8 mouse cellular contexts compared by ENCODE assay signal in genomic region chr15:6386961-6387728, GRCm38 (mm10). TPM values are rescaled to one million over a fixed set of nuclear protein-coding genes. Genes with fewer than 3 reads are reported as not detected.
DNase-seq lines count a peak whose midpoint lies in the region; ATAC-seq and TF ChIP-seq lines count a peak whose summit lies in the region.

No protein-coding gene starts in this region.

- H3K4me2 ChIP-seq in heart, postnatal 0 days (ENCODE audit: low read depth, low read length), result peak overlapping the region; percentile 64
- peak overlapping the region; percentile 59 for H3K4me2 ChIP-seq in liver, embryonic 12.5 days
- H3K4me2 ChIP-seq in stomach, embryonic 16.5 days (ENCODE audit: low read depth, low read length), result peak overlapping the region; percentile 64

- 9% methylated on average over 19 of the region's 19 CpGs for WGBS in heart, postnatal 0 days
- WGBS in liver, embryonic 12.5 days (ENCODE audit: insufficient replicate concordance), result 27% methylated on average over 19 of the region's 19 CpGs
- WGBS in stomach, embryonic 16.5 days, result 8% methylated on average over 19 of the region's 19 CpGs

- no peaks in the 10 kb centered on the region for H3K9me3 ChIP-seq in heart, postnatal 0 days (replicated peaks; ENCODE audit: control insufficient read depth, low read length)
- no peaks in the 10 kb centered on the region for H3K9me3 ChIP-seq in liver, embryonic 12.5 days (replicated peaks)
- H3K9me3 ChIP-seq in stomach, embryonic 16.5 days (replicated peaks; ENCODE audit: control insufficient read depth, low read length), result no peaks in the 10 kb centered on the region

- H3K36me3 ChIP-seq in heart, postnatal 0 days (replicated peaks; ENCODE audit: control insufficient read depth, insufficient read depth, low read length), result no peaks in the 10 kb centered on the region
- no peaks in the 10 kb centered on the region for H3K36me3 ChIP-seq in liver, embryonic 12.5 days
- H3K36me3 ChIP-seq in stomach, embryonic 16.5 days (ENCODE audit: control insufficient read depth, insufficient read depth, low read length), result no peaks in the 10 kb centered on the region

- no peak for TF ChIP-seq CTCF in cortical plate, adult 2 months (IDR thresholded peaks at IDR 0.05; ENCODE audit: extremely low read depth, insufficient read depth, low read length)
- TF ChIP-seq CTCF in heart, postnatal 0 days (IDR thresholded peaks at IDR 0.05; ENCODE audit: low read depth), result no peak

- no peak for TF ChIP-seq EP300 in heart, postnatal 0 days (IDR thresholded peaks at IDR 0.05; ENCODE audit: low read depth)

- no peak overlapping the region for H3K27ac ChIP-seq in cortical plate, adult 2 months (ENCODE audit: insufficient read depth, low read length)
- peak overlapping the region; percentile 61 for H3K27ac ChIP-seq in heart, postnatal 0 days (ENCODE audit: low read depth)
- no peak overlapping the region for H3K27ac ChIP-seq in liver, embryonic 12.5 days
- peak overlapping the region; percentile 29 for H3K27ac ChIP-seq in stomach, embryonic 16.5 days (ENCODE audit: low read length)

- no peaks in the 10 kb centered on the region for H3K27me3 ChIP-seq in heart, postnatal 0 days (ENCODE audit: control insufficient read depth, insufficient read depth, low read length)
- peaks cover 39% of the 10 kb centered on the region for H3K27me3 ChIP-seq in liver, embryonic 12.5 days (replicated peaks)
- no peaks in the 10 kb centered on the region for H3K27me3 ChIP-seq in stomach, embryonic 16.5 days (ENCODE audit: control insufficient read depth, insufficient read depth, low read length)

- peak overlapping the region; percentile 45 for H3K4me3 ChIP-seq in cortical plate, adult 2 months (ENCODE audit: insufficient read depth, low read length)
- H3K4me3 ChIP-seq in heart, postnatal 0 days (ENCODE audit: low read depth, low read length), result peak overlapping the region; percentile 60
- H3K4me3 ChIP-seq in liver, embryonic 12.5 days, result peak overlapping the region; percentile 43
- H3K4me3 ChIP-seq in stomach, embryonic 16.5 days (replicated peaks; ENCODE audit: low read length), result peak overlapping the region; percentile 57

- no peak for TF ChIP-seq POLR2A in cortical plate, adult 2 months (IDR thresholded peaks at IDR 0.05; ENCODE audit: extremely low read depth, insufficient read depth, low read length)

- no peaks in the 10 kb centered on the region for H3K4me1 ChIP-seq in cortical plate, adult 2 months (ENCODE audit: control insufficient read depth, insufficient read depth, low read length)
- H3K4me1 ChIP-seq in heart, postnatal 0 days (ENCODE audit: control insufficient read depth, insufficient read depth), result peaks cover 32% of the 10 kb centered on the region
- H3K4me1 ChIP-seq in liver, embryonic 12.5 days, result no peaks in the 10 kb centered on the region
- H3K4me1 ChIP-seq in stomach, embryonic 16.5 days (ENCODE audit: control insufficient read depth, insufficient read depth, low read length), result peaks cover 20% of the 10 kb centered on the region

- no peak for ATAC-seq in heart, postnatal 0 days (ENCODE audit: insufficient read depth, low read depth)
- no peak for ATAC-seq in liver, embryonic 12.5 days
- ATAC-seq in stomach, embryonic 16.5 days (ENCODE audit: insufficient read depth, low FRiP score), result no peak

- DNase-seq in heart, adult 18-20 months, result peak; percentile 15 to 53
- no peak for DNase-seq in heart, adult 8-10 months (ENCODE audit: low spot score)
- DNase-seq in heart, postnatal 0 days (ENCODE audit: low spot score), result no peak
- DNase-seq in ovary, postnatal 14 days (ENCODE audit: low spot score), result no peak
- DNase-seq in cerebellum, postnatal 36 days, result no peak

- H3K9ac ChIP-seq in heart, postnatal 0 days (replicated peaks; ENCODE audit: low read depth, low read length), result peak overlapping the region; percentile 46
- H3K9ac ChIP-seq in liver, embryonic 12.5 days, result no peak overlapping the region; the same call in 1 of the 2 replicates
- peak overlapping the region; percentile 72 for H3K9ac ChIP-seq in stomach, embryonic 16.5 days (ENCODE audit: low read length)

RNA-seq across cellular contexts. Expression of gene C9, which starts 58.0 kb away (rescaled TPM):
- not detected for total RNA-seq in heart, adult 18-20 months (2021)
- total RNA-seq in heart, adult 8-10 months (2022), result not detected
- polyA plus RNA-seq in cortical plate, adult 2 months (2012; rRNA removed), result not detected in 2 replicates
- total RNA-seq in heart, postnatal 0 days (2014; rRNA removed; ENCODE audit: low replicate concordance), result not detected in 2 replicates
- polyA plus RNA-seq in heart, postnatal 0 days (2015; fragmentation: Nextera tagmentation; extraction: Ambion mirVana), result not detected in 2 replicates
- polyA plus RNA-seq in liver, embryonic 12.5 days (2016; fragmentation: Nextera tagmentation; extraction: Ambion mirVana), result 0.10 and 0.25 TPM in 2 replicates
- polyA plus RNA-seq in stomach, embryonic 16.5 days (2015; fragmentation: Nextera tagmentation; extraction: Ambion mirVana), result 0.32 and 0.53 TPM in 2 replicates

Comparison
In these comparisons a context has a peak if more than half of its experiments do, and no peak if none do; other contexts are left out.
1. DNase-seq: peak in heart, adult 18-20 months (2 of 2); none in heart, adult 8-10 months (single experiment), heart, postnatal 0 days (single experiment), ovary, postnatal 14 days (single experiment) and cerebellum, postnatal 36 days (0 of 2).
2. H3K27ac ChIP-seq: peak in heart, postnatal 0 days (single experiment) and stomach, embryonic 16.5 days (single experiment); none in cortical plate, adult 2 months (single experiment) and liver, embryonic 12.5 days (single experiment).
3. Peak in every context shown above with its lines, with median percentiles within 50 percentile points of each other: H3K4me3 ChIP-seq and H3K4me2 ChIP-seq.